Mouse (Mus musculus): ENCODE data around the gene Anks1b. TPM values are rescaled to one million over a fixed set of nuclear protein-coding genes. Genes with fewer than 3 reads are reported as not detected.

Gene Anks1b
- polyA plus RNA-seq, 1 experiment: 0.19 TPM

GRCm38 (mm10) chr10:90599726-90600531, 726.6 kb downstream of the Anks1b start:
- Histone ChIP-seq H3K36me3 (ENCODE audit: control insufficient read depth, insufficient read depth, low read length) (no peaks in the 10 kb centered on the region), H3K27me3 (ENCODE audit: control insufficient read depth, insufficient read depth, low read length) (no peaks in the 10 kb centered on the region), H3K4me3 (ENCODE audit: extremely low read depth, insufficient read depth, insufficient read length) (no peak overlapping the region), H3K4me1 (ENCODE audit: control insufficient read depth, insufficient read depth, insufficient read length) (no peaks in the 10 kb centered on the region), H3K27ac (ENCODE audit: insufficient read depth, low read length) (no peak overlapping the region)
- no peak for DNase-seq (ENCODE audit: low read depth in 1 of 2, low spot score in 2 of 2)
- TF ChIP-seq CTCF (IDR thresholded peaks at IDR 0.05; ENCODE audit: extremely low read depth, insufficient read depth, insufficient read length, insufficient replicate concordance) (no peak), POLR2A (IDR thresholded peaks at IDR 0.05; ENCODE audit: low read depth, low read length) (no peak)
- 86% methylated on average over 14 of the region's 14 CpGs for WGBS

GRCm38 (mm10) chr10:90607586-90607985, 734.3 kb downstream of the Anks1b start:
- TF ChIP-seq POLR2A (IDR thresholded peaks at IDR 0.05; ENCODE audit: low read depth, low read length) (no peak), CTCF (IDR thresholded peaks at IDR 0.05; ENCODE audit: extremely low read depth, insufficient read depth, insufficient read length, insufficient replicate concordance) (no peak)
- no peaks in the 10 kb centered on the region for H3K4me1 ChIP-seq (ENCODE audit: control insufficient read depth, insufficient read depth, insufficient read length)
- WGBS: 78% methylated on average over 3 of the region's 3 CpGs
- no peak overlapping the region for H3K4me3 ChIP-seq (ENCODE audit: extremely low read depth, insufficient read depth, insufficient read length)
- H3K27ac ChIP-seq (ENCODE audit: insufficient read depth, low read length): no peak overlapping the region
- no peaks in the 10 kb centered on the region for H3K27me3 ChIP-seq (ENCODE audit: control insufficient read depth, insufficient read depth, low read length)
- no peak for DNase-seq (ENCODE audit: low read depth in 1 of 2, low spot score in 2 of 2)
- no peaks in the 10 kb centered on the region for H3K36me3 ChIP-seq (ENCODE audit: control insufficient read depth, insufficient read depth, low read length)

- no peak for DNase-seq (ENCODE audit: low read depth in 1 of 2, low spot score in 2 of 2)
- no peaks in the 10 kb centered on the region for H3K27me3 ChIP-seq (ENCODE audit: control insufficient read depth, insufficient read depth, low read length)
- no peak overlapping the region for H3K27ac ChIP-seq (ENCODE audit: insufficient read depth, low read length)
- no peaks in the 10 kb centered on the region for H3K36me3 ChIP-seq (ENCODE audit: control insufficient read depth, insufficient read depth, low read length)
- no peaks in the 10 kb centered on the region for H3K4me1 ChIP-seq (ENCODE audit: control insufficient read depth, insufficient read depth, insufficient read length)
- H3K4me3 ChIP-seq (ENCODE audit: extremely low read depth, insufficient read depth, insufficient read length): no peak overlapping the region
- no peak for TF ChIP-seq POLR2A (IDR thresholded peaks at IDR 0.05; ENCODE audit: low read depth, low read length)
- TF ChIP-seq CTCF (IDR thresholded peaks at IDR 0.05; ENCODE audit: extremely low read depth, insufficient read depth, insufficient read length, insufficient replicate concordance): no peak
- 88% methylated on average over 7 of the region's 7 CpGs for WGBS
Observed at GRCm38 (mm10) chr10:90609437-90609836, 736.1 kb downstream of the Anks1b start.

- Histone ChIP-seq H3K36me3 (ENCODE audit: control insufficient read depth, insufficient read depth, low read length) (no peaks in the 10 kb centered on the region), H3K27ac (ENCODE audit: insufficient read depth, low read length) (no peak overlapping the region), H3K4me1 (ENCODE audit: control insufficient read depth, insufficient read depth, insufficient read length) (no peaks in the 10 kb centered on the region), H3K27me3 (ENCODE audit: control insufficient read depth, insufficient read depth, low read length) (no peaks in the 10 kb centered on the region), H3K4me3 (ENCODE audit: extremely low read depth, insufficient read depth, insufficient read length) (no peak overlapping the region)
- no peak for DNase-seq (ENCODE audit: low read depth in 1 of 2, low spot score in 2 of 2)
- 87% methylated on average over 3 of the region's 3 CpGs for WGBS
- TF ChIP-seq POLR2A (IDR thresholded peaks at IDR 0.05; ENCODE audit: low read depth, low read length): no peak
- no peak for TF ChIP-seq CTCF (IDR thresholded peaks at IDR 0.05; ENCODE audit: extremely low read depth, insufficient read depth, insufficient read length, insufficient replicate concordance)
Observed at GRCm38 (mm10) chr10:90613051-90613450, 739.7 kb downstream of the Anks1b start.

DNA sequence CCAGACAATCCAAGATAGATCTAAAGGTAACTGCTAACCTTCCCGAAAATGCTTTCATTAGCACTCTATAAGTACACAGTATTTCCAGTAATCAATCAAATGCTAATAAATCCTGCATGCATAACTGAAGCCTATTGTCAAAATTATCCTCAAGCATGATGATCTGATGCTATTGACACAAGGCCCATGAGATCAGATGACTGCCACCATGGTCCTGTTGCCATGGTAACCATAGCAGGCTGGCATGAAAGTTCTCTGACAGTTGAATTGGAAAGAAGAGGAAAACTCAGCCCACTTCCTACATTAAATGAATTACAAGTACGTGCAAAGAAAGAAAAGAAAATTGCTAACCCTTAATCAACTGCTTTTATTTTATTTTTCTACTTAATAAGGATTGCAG, 741.9 kb downstream of the Anks1b start:
- H3K36me3 ChIP-seq (ENCODE audit: control insufficient read depth, insufficient read depth, low read length): no peaks in the 10 kb centered on the region
- H3K27ac ChIP-seq (ENCODE audit: insufficient read depth, low read length): no peak overlapping the region
- H3K4me1 ChIP-seq (ENCODE audit: control insufficient read depth, insufficient read depth, insufficient read length): no peaks in the 10 kb centered on the region
- WGBS: 79% methylated on average over 2 of the region's 2 CpGs
- no peak overlapping the region for H3K4me3 ChIP-seq (ENCODE audit: extremely low read depth, insufficient read depth, insufficient read length)
- DNase-seq (ENCODE audit: low read depth in 1 of 2, low spot score in 2 of 2): no peak
- no peak for TF ChIP-seq CTCF (IDR thresholded peaks at IDR 0.05; ENCODE audit: extremely low read depth, insufficient read depth, insufficient read length, insufficient replicate concordance)
- TF ChIP-seq POLR2A (IDR thresholded peaks at IDR 0.05; ENCODE audit: low read depth, low read length): no peak
- no peaks in the 10 kb centered on the region for H3K27me3 ChIP-seq (ENCODE audit: control insufficient read depth, insufficient read depth, low read length)

GRCm38 (mm10) chr10:90616622-90617021, 743.3 kb downstream of the Anks1b start:
- 92% methylated on average over 2 of the region's 2 CpGs for WGBS
- TF ChIP-seq CTCF (IDR thresholded peaks at IDR 0.05; ENCODE audit: extremely low read depth, insufficient read depth, insufficient read length, insufficient replicate concordance) (no peak), POLR2A (IDR thresholded peaks at IDR 0.05; ENCODE audit: low read depth, low read length) (no peak)
- no peak for DNase-seq (ENCODE audit: low read depth in 1 of 2, low spot score in 2 of 2)
- Histone ChIP-seq H3K4me1 (ENCODE audit: control insufficient read depth, insufficient read depth, insufficient read length) (no peaks in the 10 kb centered on the region), H3K27ac (ENCODE audit: insufficient read depth, low read length) (no peak overlapping the region), H3K27me3 (ENCODE audit: control insufficient read depth, insufficient read depth, low read length) (no peaks in the 10 kb centered on the region), H3K4me3 (ENCODE audit: extremely low read depth, insufficient read depth, insufficient read length) (no peak overlapping the region), H3K36me3 (ENCODE audit: control insufficient read depth, insufficient read depth, low read length) (no peaks in the 10 kb centered on the region)

DNA sequence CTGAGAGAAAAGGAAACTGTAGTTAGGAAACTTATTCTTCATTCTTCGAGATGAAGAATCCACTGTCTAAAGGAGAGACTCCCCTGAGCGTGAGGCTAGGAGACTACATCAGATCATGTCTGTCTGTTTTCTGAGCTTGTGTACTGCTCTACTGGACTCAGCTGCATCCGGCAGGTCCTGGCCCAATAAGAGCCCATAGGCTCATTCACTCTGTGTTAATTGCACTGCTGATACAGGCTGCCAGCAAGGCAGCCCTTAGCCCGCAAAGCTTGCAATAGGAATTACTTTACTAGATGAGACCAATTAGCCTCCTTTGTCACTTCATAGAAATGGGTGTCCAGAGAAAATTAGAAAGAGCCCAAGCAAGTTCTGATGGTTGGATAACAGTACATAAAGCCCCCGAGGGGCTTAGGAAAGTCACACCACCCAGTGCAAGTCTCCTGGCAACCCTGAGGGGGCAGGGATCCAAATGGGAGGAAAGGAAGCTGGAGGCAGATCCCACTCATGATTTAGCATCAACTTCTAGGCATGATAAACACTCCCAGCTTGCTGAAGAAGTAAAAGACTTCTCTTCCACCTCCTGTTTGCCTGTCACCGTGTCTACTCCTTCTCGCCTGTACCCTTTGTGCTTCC, 744.5 kb downstream of the Anks1b start:
- 83% methylated on average over 7 of the region's 7 CpGs for WGBS
- TF ChIP-seq POLR2A (IDR thresholded peaks at IDR 0.05; ENCODE audit: low read depth, low read length) (no peak), CTCF (IDR thresholded peaks at IDR 0.05; ENCODE audit: extremely low read depth, insufficient read depth, insufficient read length, insufficient replicate concordance) (no peak)
- H3K4me3 ChIP-seq (ENCODE audit: extremely low read depth, insufficient read depth, insufficient read length): no peak overlapping the region

More for the DNA sequence above, 744.5 kb downstream of the Anks1b start:
- no peaks in the 10 kb centered on the region for H3K4me1 ChIP-seq (ENCODE audit: control insufficient read depth, insufficient read depth, insufficient read length)
- DNase-seq (ENCODE audit: low read depth in 1 of 2, low spot score in 2 of 2): no peak
- H3K27me3 ChIP-seq (ENCODE audit: control insufficient read depth, insufficient read depth, low read length): no peaks in the 10 kb centered on the region
- no peak overlapping the region for H3K27ac ChIP-seq (ENCODE audit: insufficient read depth, low read length)
- no peaks in the 10 kb centered on the region for H3K36me3 ChIP-seq (ENCODE audit: control insufficient read depth, insufficient read depth, low read length)
